Mouse (Mus musculus): ENCODE results near the gene Arsa. TPM values are rescaled to one million over a fixed set of nuclear protein-coding genes. Genes with fewer than 3 reads are reported as not detected.

The Arsa gene
- total and polyA plus RNA-seq, 3 experiments: 9.1 to 28.1 TPM; not detected in 1

- TF ChIP-seq ZKSCAN1 (IDR thresholded peaks at IDR 0.05; ENCODE audit: low read depth, low read length) (no peak), JUND (IDR thresholded peaks at IDR 0.05; ENCODE audit: low read depth, low read length) (no peak), EP300 (IDR thresholded peaks at IDR 0.05; ENCODE audit: low read depth in 1 of 2, low read length in 2 of 2) (no peak), MYB (IDR thresholded peaks at IDR 0.05; ENCODE audit: low read depth, low read length) (no peak)
- Histone ChIP-seq H3K9me3 (replicated peaks; ENCODE audit: insufficient read depth, low read length) (no peaks in the 10 kb centered on the region), H3K9ac (ENCODE audit: control insufficient read depth, low read depth, low read length, poor library complexity, severe bottlenecking) (no peak overlapping the region), H3K79me2 (ENCODE audit: control insufficient read depth, insufficient read depth, low read length, poor library complexity) (no peaks in the 10 kb centered on the region), H3K4me3 (ENCODE audit: control insufficient read depth in 1 of 2, insufficient read depth in 1 of 2, low read depth in 2 of 2, low read length in 2 of 2) (no peak overlapping the region), H3K4me1 (ENCODE audit: control insufficient read depth in 1 of 2, insufficient read depth in 2 of 2, low read length in 2 of 2) (no peaks in the 10 kb centered on the region), H3K36me3 (ENCODE audit: control insufficient read depth in 1 of 2, insufficient read depth in 2 of 2, low read length in 2 of 2) (no peaks in the 10 kb centered on the region), H3K27ac (ENCODE audit: control insufficient read depth, low read depth, low read length) (no peak overlapping the region), H3K27me3 (ENCODE audit: control insufficient read depth in 1 of 2, insufficient read depth in 2 of 2, low read length in 2 of 2) (peaks cover 0 to 2% of the 10 kb centered on the region in 2 experiments; a peak in 1 of 4 replicates)
- no peak for DNase-seq (ENCODE audit: low read depth, low spot score)
These were observed 16.9 kb downstream of the Arsa start for GRCm38 (mm10) chr15:89460298-89460697.

- peaks cover 0 to 2% of the 10 kb centered on the region in 2 experiments; a peak in 1 of 4 replicates for H3K27me3 ChIP-seq (ENCODE audit: control insufficient read depth in 1 of 2, insufficient read depth in 2 of 2, low read length in 2 of 2)
- H3K9ac ChIP-seq (ENCODE audit: control insufficient read depth, low read depth, low read length, poor library complexity, severe bottlenecking): no peak overlapping the region
- no peak overlapping the region for H3K27ac ChIP-seq (ENCODE audit: control insufficient read depth, low read depth, low read length)
- no peaks in the 10 kb centered on the region for H3K36me3 ChIP-seq (ENCODE audit: control insufficient read depth in 1 of 2, insufficient read depth in 2 of 2, low read length in 2 of 2)
- TF ChIP-seq ZMIZ1 (IDR thresholded peaks at IDR 0.05; ENCODE audit: low read depth, low read length): no peak
- TF ChIP-seq TAL1 (IDR thresholded peaks at IDR 0.05; ENCODE audit: low read length): no peak
- no peak for TF ChIP-seq SMC3 (IDR thresholded peaks at IDR 0.05; ENCODE audit: low read depth, low read length)
- TF ChIP-seq SIN3A (IDR thresholded peaks at IDR 0.05; ENCODE audit: low read length): no peak
- no peak for TF ChIP-seq MXI1 (IDR thresholded peaks at IDR 0.05; ENCODE audit: low read depth, low read length)
- TF ChIP-seq RCOR1 (IDR thresholded peaks at IDR 0.05; ENCODE audit: low read depth, low read length): no peak
- no peak for TF ChIP-seq TCF12 (IDR thresholded peaks at IDR 0.05; ENCODE audit: low read depth, low read length)
- TF ChIP-seq ETS1 (IDR thresholded peaks at IDR 0.05; ENCODE audit: low read depth, low read length): no peak
- no peak for TF ChIP-seq MAFK (IDR thresholded peaks at IDR 0.05; ENCODE audit: borderline replicate concordance, low read depth, low read length)
- no peak for TF ChIP-seq CHD2 (IDR thresholded peaks at IDR 0.05; ENCODE audit: low read length)
- TF ChIP-seq MAZ (IDR thresholded peaks at IDR 0.05; ENCODE audit: low read depth, low read length): no peak
- no peak for TF ChIP-seq USF2 (IDR thresholded peaks at IDR 0.05; ENCODE audit: borderline replicate concordance in 1 of 2, insufficient read depth in 1 of 2, low read depth in 1 of 2, low read length in 2 of 2)
- TF ChIP-seq NELFE (IDR thresholded peaks at IDR 0.05; ENCODE audit: low read depth, low read length): no peak
- TF ChIP-seq CHD1 (IDR thresholded peaks at IDR 0.05; ENCODE audit: low read depth, low read length): no peak
- no peak for TF ChIP-seq MYB (IDR thresholded peaks at IDR 0.05; ENCODE audit: low read depth, low read length)
- no peak for TF ChIP-seq ZNF384 (IDR thresholded peaks at IDR 0.05; ENCODE audit: low read depth, low read length)
- no peak for TF ChIP-seq UBTF (IDR thresholded peaks at IDR 0.05; ENCODE audit: borderline replicate concordance, insufficient read depth, low read depth, low read length)
- no peak for TF ChIP-seq RAD21 (IDR thresholded peaks at IDR 0.05; ENCODE audit: low read depth, low read length)
- no peak for TF ChIP-seq KAT2A (conservative IDR thresholded peaks at IDR 0.05; ENCODE audit: low read depth, low read length)
- H3K79me2 ChIP-seq (ENCODE audit: control insufficient read depth, insufficient read depth, low read length, poor library complexity): no peaks in the 10 kb centered on the region
- H3K4me3 ChIP-seq (ENCODE audit: control insufficient read depth in 1 of 2, insufficient read depth in 1 of 2, low read depth in 2 of 2, low read length in 2 of 2): no peak overlapping the region
- no peaks in the 10 kb centered on the region for H3K4me1 ChIP-seq (ENCODE audit: control insufficient read depth in 1 of 2, insufficient read depth in 2 of 2, low read length in 2 of 2)
- DNase-seq (ENCODE audit: low read depth, low spot score): no peak
- no peaks in the 10 kb centered on the region for H3K9me3 ChIP-seq (replicated peaks; ENCODE audit: insufficient read depth, low read length)
These were observed 17.4 kb downstream of the Arsa start for GRCm38 (mm10) chr15:89459821-89460220.

Data from MEL (cell line).